Mouse (Mus musculus) ES-E14 (cell line): Measurements from ENCODE around the gene Retreg3. TPM values are rescaled to one million over a fixed set of nuclear protein-coding genes. Genes with fewer than 3 reads are reported as not detected.
"Not testable (repeated sequence)": the region's sequence is repeated elsewhere in the genome, so short reads cannot be mapped to it uniquely, and the experiment has no call there.

Source experiments
- DNase-seq: peaks from one replicate; pipeline ENCODE4 v3.0.0-alpha.2; 2013; ENCODE audit warnings: low read depth, low spot score
- H3K27ac ChIP-seq: 2 replicates; pipeline ENCODE4 v1.5.1; 2012; ENCODE audit warnings: low read depth, mild to moderate bottlenecking, low read length, moderate library complexity, mixed read lengths; ENCODE audit not compliant: poor library complexity, insufficient read depth, severe bottlenecking
- H3K36me3 ChIP-seq: 2 replicates; pipeline ENCODE4 v1.6.1; 2012; ENCODE audit warnings: mild to moderate bottlenecking, low read length, moderate library complexity, mixed read lengths; ENCODE audit not compliant: control insufficient read depth, poor library complexity, insufficient read depth, severe bottlenecking
- H3K4me1 ChIP-seq, 2 experiments: fragments of 150-350 bp in 1 of 2; sonication (generic) in 1 of 2; 2 replicates each; pipeline ENCODE4 v1.6.1; 2012; ENCODE audit warnings: low read length in 2 of 2, mild to moderate bottlenecking in 1 of 2, mixed read lengths in 1 of 2; ENCODE audit not compliant: control insufficient read depth in 2 of 2, insufficient read depth in 2 of 2, poor library complexity in 1 of 2
- H3K4me3 ChIP-seq, 2 experiments: fragments of 150-350 bp in 1 of 2; sonication (generic) in 1 of 2; 2 replicates each; pipeline ENCODE4 v1.5.1; 2012; ENCODE audit warnings: low read length in 2 of 2, low read depth in 1 of 2, mild to moderate bottlenecking in 1 of 2, mixed read lengths in 1 of 2; ENCODE audit not compliant: insufficient read depth in 1 of 2, poor library complexity in 1 of 2, severe bottlenecking in 1 of 2
- H3K9ac ChIP-seq: 2 replicates; pipeline ENCODE4 v1.6.1; 2012; ENCODE audit warnings: low read depth, mild to moderate bottlenecking, low read length, mixed read lengths; ENCODE audit not compliant: poor library complexity, insufficient read depth, severe bottlenecking
- H3K9me3 ChIP-seq: fragments of 150-350 bp; sonication (generic); 2 replicates; pipeline ENCODE4 v1.6.1; 2012; ENCODE audit warnings: low read depth, mild to moderate bottlenecking, low read length; ENCODE audit not compliant: control insufficient read depth, insufficient read depth
- CHD2 ChIP-seq: IDR thresholded peaks from 2 replicates; pipeline ENCODE4 v1.6.1; 2014; ENCODE audit warnings: mild to moderate bottlenecking, low read depth, low read length, inconsistent platforms
- HCFC1 ChIP-seq: IDR thresholded peaks from 2 replicates; pipeline ENCODE4 v1.6.1; 2012; ENCODE audit warnings: low read length, inconsistent platforms, borderline replicate concordance; ENCODE audit not compliant: insufficient read depth
- MAFK ChIP-seq: IDR thresholded peaks from 2 replicates; pipeline ENCODE4 v1.6.1; 2014; ENCODE audit warnings: mild to moderate bottlenecking, low read depth, low read length, inconsistent platforms; ENCODE audit not compliant: insufficient read depth
- ZC3H11A ChIP-seq: IDR thresholded peaks from 2 replicates; pipeline ENCODE4 v1.6.1; 2012; ENCODE audit warnings: low read depth, mild to moderate bottlenecking, inconsistent platforms, low read length, borderline replicate concordance
- ZNF384 ChIP-seq: IDR thresholded peaks from 2 replicates; pipeline ENCODE4 v1.6.1; 2012; ENCODE audit warnings: low read depth, low read length, inconsistent platforms
- in situ Hi-C, 2 experiments: fragments of 600-800 bp; cut with MboI; formaldehyde crosslinking; loops; one replicate each; pipeline ENCODE4 v1.15.1; 2025; ENCODE audit warnings: low sequenced_read_pairs in 2 of 2, inconsistent platforms in 1 of 2; ENCODE audit not compliant: unreplicated experiment in 2 of 2
- total RNA-seq: library from RNA; depleted of rRNA; stranded (reverse); fragments of 300-350 nt; gene quantifications from 2 replicates; pipeline ENCODE4 v1.2.3, GENCODE M21; 2012

Retreg3 gene
- total RNA-seq, 1 experiment: 60.4 TPM

GRCm38 (mm10) chr11:101131701-101132100, 12.0 kb upstream of the Retreg3 start:
- no peak overlapping the region for H3K27ac ChIP-seq
- no peak overlapping the region for H3K9ac ChIP-seq
- in situ Hi-C loops: no loop called here
- H3K4me3 ChIP-seq: no peak overlapping the region
- H3K36me3 ChIP-seq: no peaks in the 10 kb centered on the region
- TF ChIP-seq ZC3H11A (peak; percentile 62; the same call in 1 of the 2 replicates), ZNF384 (no peak), MAFK (no peak), HCFC1 (no peak)
- H3K4me1 ChIP-seq: peaks cover 0 to 2% of the 10 kb centered on the region in 2 experiments; a peak in 1 of 4 replicates
- DNase-seq: peak; percentile 86
- H3K9me3 ChIP-seq: no peaks in the 10 kb centered on the region

GRCm38 (mm10) chr11:101131187-101131586, 11.5 kb upstream of the Retreg3 start:
- no peak for DNase-seq
- Histone ChIP-seq H3K9ac (no peak overlapping the region), H3K9me3 (no peaks in the 10 kb centered on the region), H3K27ac (no peak overlapping the region), H3K4me1 (peaks cover 0 to 2% of the 10 kb centered on the region in 2 experiments; a peak in 1 of 4 replicates), H3K36me3 (0 out of 2 replicates have a peak, but pooled peaks cover 4% of the 10 kb centered on the region), H3K4me3 (no peak overlapping the region)
- TF ChIP-seq ZC3H11A: no peak
- in situ Hi-C loops: no loop called here

DNA sequence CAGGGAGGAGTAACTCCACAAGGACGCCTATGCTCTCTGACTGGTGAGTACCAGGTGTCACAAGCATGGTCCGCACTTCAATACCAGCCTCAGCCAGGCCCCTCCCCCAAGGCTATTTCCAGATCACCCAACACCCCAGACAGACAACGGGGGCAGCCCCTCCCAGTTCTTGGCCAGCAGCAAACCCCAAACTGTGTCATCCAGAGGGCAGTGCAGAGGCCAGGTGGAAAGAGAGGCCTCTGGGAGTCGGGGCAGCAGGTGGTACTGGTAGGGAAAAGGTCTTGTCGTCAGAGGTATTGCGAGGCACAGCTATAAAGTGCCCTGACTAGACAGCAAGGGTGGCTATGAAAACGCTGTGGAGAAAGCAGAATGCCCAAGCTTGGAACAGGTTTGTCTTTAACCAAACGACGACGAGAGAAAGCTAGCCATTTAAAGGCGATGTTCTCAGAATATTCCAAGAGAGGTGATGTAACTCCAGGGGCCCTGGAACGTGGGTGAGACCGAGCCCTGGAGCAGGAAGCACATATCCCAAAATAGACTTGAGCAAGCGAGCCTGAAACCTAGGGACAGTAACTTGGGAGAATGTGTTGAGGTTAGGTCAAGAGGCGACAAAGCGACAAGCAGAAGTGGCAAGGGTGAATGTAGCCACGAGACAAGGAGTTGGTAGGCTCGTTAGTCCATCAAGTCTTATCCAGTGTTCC, 10.5 kb upstream of the Retreg3 start:
- Histone ChIP-seq H3K36me3 (peaks cover 12% of the 10 kb centered on the region; the same call in 1 of the 2 replicates), H3K9me3 (no peaks in the 10 kb centered on the region), H3K9ac (no peak overlapping the region), H3K27ac (no peak overlapping the region), H3K4me1 (peaks cover 0 to 2% of the 10 kb centered on the region in 2 experiments; a peak in 1 of 4 replicates), H3K4me3 (no peak overlapping the region)
- no peak for TF ChIP-seq HCFC1
- no peak for TF ChIP-seq ZNF384
- TF ChIP-seq CHD2: no peak
- TF ChIP-seq ZC3H11A: no peak
- no peak for TF ChIP-seq MAFK
- in situ Hi-C loops: no loop called here
- no peak for DNase-seq

GRCm38 (mm10) chr11:101128996-101129577, 9.4 kb upstream of the Retreg3 start:
- in situ Hi-C loops: no loop called here
- H3K9me3 ChIP-seq: no peaks in the 10 kb centered on the region
- no peak overlapping the region for H3K9ac ChIP-seq
- no peak for TF ChIP-seq CHD2
- TF ChIP-seq MAFK: no peak
- no peak for TF ChIP-seq HCFC1
- no peak for TF ChIP-seq ZNF384
- no peak for TF ChIP-seq ZC3H11A
- H3K4me1 ChIP-seq: peaks cover 0 to 2% of the 10 kb centered on the region in 2 experiments; a peak in 1 of 4 replicates
- no peak for DNase-seq
- no peak overlapping the region for H3K27ac ChIP-seq
- no peak overlapping the region for H3K4me3 ChIP-seq
- H3K36me3 ChIP-seq: peaks cover 15% of the 10 kb centered on the region; the same call in 1 of the 2 replicates

GRCm38 (mm10) chr11:101127075-101127474, 7.4 kb upstream of the Retreg3 start:
- H3K36me3 ChIP-seq: peaks cover 19% of the 10 kb centered on the region; the same call in 1 of the 2 replicates
- no peak for TF ChIP-seq CHD2
- no peak for TF ChIP-seq MAFK
- no peak for TF ChIP-seq ZC3H11A
- TF ChIP-seq ZNF384: no peak
- no peak for TF ChIP-seq HCFC1
- no peak for DNase-seq

GRCm38 (mm10) chr11:101125008-101125407, 5.3 kb upstream of the Retreg3 start:
- not testable (repeated sequence) for DNase-seq
- peaks cover 19% of the 10 kb centered on the region; the same call in 1 of the 2 replicates for H3K36me3 ChIP-seq

More at GRCm38 (mm10) chr11:101127075-101127474, 7.4 kb upstream of the Retreg3 start:
- in situ Hi-C loops: no loop called here
- no peak overlapping the region for H3K9ac ChIP-seq
- peaks cover 0 to 2% of the 10 kb centered on the region in 2 experiments; a peak in 1 of 4 replicates for H3K4me1 ChIP-seq
- no peaks in the 10 kb centered on the region for H3K9me3 ChIP-seq
- H3K27ac ChIP-seq: no peak overlapping the region
- H3K4me3 ChIP-seq: no peak overlapping the region

DNA sequence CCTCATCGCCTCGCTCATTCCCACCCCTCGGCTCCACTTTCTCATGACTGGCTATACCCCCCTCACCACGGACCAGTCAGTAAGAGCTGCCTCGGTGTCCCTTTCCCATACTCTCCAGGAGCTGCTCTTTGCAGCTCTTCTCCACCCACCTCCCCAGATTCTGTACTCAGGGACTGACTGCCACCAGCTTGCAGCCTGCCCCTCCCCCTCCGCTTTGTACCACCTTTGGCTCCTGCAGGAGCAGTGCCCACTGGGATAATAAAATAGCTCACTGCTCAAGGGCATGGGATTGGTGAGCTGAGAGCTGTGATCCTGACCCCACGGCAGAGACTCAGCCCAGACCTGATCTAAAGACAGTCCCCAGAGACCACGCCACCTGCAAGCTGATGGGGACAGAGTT, 4.8 kb upstream of the Retreg3 start:
- H3K4me3 ChIP-seq, in situ Hi-C loops, DNase-seq, H3K4me1 ChIP-seq, H3K9ac ChIP-seq, H3K27ac ChIP-seq, H3K9me3 ChIP-seq: not testable (repeated sequence)
- peaks cover 19% of the 10 kb centered on the region; the same call in 1 of the 2 replicates for H3K36me3 ChIP-seq

More at GRCm38 (mm10) chr11:101125008-101125407, 5.3 kb upstream of the Retreg3 start:
- in situ Hi-C loops, H3K4me3 ChIP-seq, H3K27ac ChIP-seq, H3K9me3 ChIP-seq, H3K4me1 ChIP-seq, H3K9ac ChIP-seq: not testable (repeated sequence)
